Mouse (Mus musculus) MEL (cell line): ENCODE data around the gene Smtn. TPM values are rescaled to one million over a fixed set of nuclear protein-coding genes. Genes with fewer than 3 reads are reported as not detected.
A peak's percentile ranks its signal among the peaks of the same experiment; 100 is the strongest.

Experiments used
- DNase-seq: peaks from one replicate; pipeline ENCODE4 v3.0.0; 2011; ENCODE audit warnings: low read depth, low spot score
- H3K27ac ChIP-seq: 2 replicates; pipeline ENCODE4 v1.5.1; 2012; ENCODE audit warnings: low read depth, mild to moderate bottlenecking, control low read depth, low read length, moderate library complexity; ENCODE audit not compliant: control insufficient read depth
- H3K27me3 ChIP-seq, 2 experiments: fragments of 150-350 bp in 1 of 2; sonication (generic) in 1 of 2; 2 replicates each; pipeline ENCODE4 v1.6.1; 2012; ENCODE audit warnings: low read length in 2 of 2, mild to moderate bottlenecking in 2 of 2, improper control_type of control experiment in 1 of 2, moderate library complexity in 1 of 2; ENCODE audit not compliant: insufficient read depth in 2 of 2, control insufficient read depth in 1 of 2
- H3K36me3 ChIP-seq, 2 experiments: 2 replicates each; pipeline ENCODE4 v1.6.1; 2012 to 2014; ENCODE audit warnings: low read length in 2 of 2, improper control_type of control experiment in 1 of 2, inconsistent platforms in 1 of 2, mild to moderate bottlenecking in 1 of 2; ENCODE audit not compliant: insufficient read depth in 2 of 2, control insufficient read depth in 1 of 2
- H3K4me1 ChIP-seq, 2 experiments: fragments of 150-350 bp in 1 of 2; sonication (generic) in 1 of 2; 2 replicates each; pipeline ENCODE4 v1.6.1; 2012; ENCODE audit warnings: low read length in 2 of 2, improper control_type of control experiment in 1 of 2, mild to moderate bottlenecking in 1 of 2; ENCODE audit not compliant: insufficient read depth in 2 of 2, control insufficient read depth in 1 of 2
- H3K4me3 ChIP-seq, 2 experiments: fragments of 150-350 bp in 1 of 2; sonication (generic) in 1 of 2; 2 replicates each; pipeline ENCODE4 v1.5.1; 2012; ENCODE audit warnings: low read depth in 2 of 2, low read length in 2 of 2, mild to moderate bottlenecking in 2 of 2, moderate library complexity in 2 of 2, control low read depth in 1 of 2, improper control_type of control experiment in 1 of 2; ENCODE audit not compliant: control insufficient read depth in 1 of 2, insufficient read depth in 1 of 2
- H3K79me2 ChIP-seq: 2 replicates; pipeline ENCODE4 v1.6.1; 2012; ENCODE audit warnings: mild to moderate bottlenecking, low read length, moderate library complexity; ENCODE audit not compliant: control insufficient read depth, poor library complexity, insufficient read depth
- H3K9ac ChIP-seq: 2 replicates; pipeline ENCODE4 v1.6.1; 2012; ENCODE audit warnings: low read depth, mild to moderate bottlenecking, control low read depth, low read length, moderate library complexity; ENCODE audit not compliant: control insufficient read depth, poor library complexity, severe bottlenecking
- H3K9me3 ChIP-seq: fragments of 150-350 bp; sonication (generic); replicated peaks from 2 replicates; pipeline ENCODE4 v1.6.1; 2012; ENCODE audit warnings: mild to moderate bottlenecking, low read length, improper control_type of control experiment, moderate library complexity; ENCODE audit not compliant: insufficient read depth
- BHLHE40 ChIP-seq: IDR thresholded peaks from 2 replicates; pipeline ENCODE4 v1.6.1; 2012; ENCODE audit warnings: low read depth, mild to moderate bottlenecking, inconsistent platforms, low read length, improper control_type of control experiment, borderline replicate concordance
- CHD1 ChIP-seq: IDR thresholded peaks from 2 replicates; pipeline ENCODE4 v1.6.1; 2012; ENCODE audit warnings: low read depth, mild to moderate bottlenecking, inconsistent platforms, low read length, improper control_type of control experiment
- CHD2 ChIP-seq: IDR thresholded peaks from 2 replicates; pipeline ENCODE4 v1.6.1; 2011; ENCODE audit warnings: low read length, improper control_type of control experiment
- ELF1 ChIP-seq: IDR thresholded peaks from 2 replicates; pipeline ENCODE4 v1.6.1; 2014; ENCODE audit warnings: low read depth, mild to moderate bottlenecking, inconsistent platforms, low read length, improper control_type of control experiment, moderate library complexity
- EP300 ChIP-seq, 2 experiments: IDR thresholded peaks; 2 replicates each; pipeline ENCODE4 v1.6.1; 2011; ENCODE audit warnings: improper control_type of control experiment in 2 of 2, low read length in 2 of 2, low read depth in 1 of 2, mild to moderate bottlenecking in 1 of 2
- ETS1 ChIP-seq: IDR thresholded peaks from 2 replicates; pipeline ENCODE4 v1.6.1; 2012; ENCODE audit warnings: low read depth, mild to moderate bottlenecking, inconsistent platforms, low read length, improper control_type of control experiment, moderate library complexity
- GABPA ChIP-seq: IDR thresholded peaks from 2 replicates; pipeline ENCODE4 v1.6.1; 2012; ENCODE audit warnings: low read depth, mild to moderate bottlenecking, inconsistent platforms, low read length, improper control_type of control experiment, moderate library complexity
- GATA1 ChIP-seq: IDR thresholded peaks from 2 replicates; pipeline ENCODE4 v1.6.1; 2011; ENCODE audit warnings: low read depth, low read length, improper control_type of control experiment
- JUND ChIP-seq: IDR thresholded peaks from 2 replicates; pipeline ENCODE4 v1.6.1; 2011; ENCODE audit warnings: low read depth, mild to moderate bottlenecking, improper control_type of control experiment, low read length
- MAFK ChIP-seq: IDR thresholded peaks from 2 replicates; pipeline ENCODE4 v1.6.1; 2011; ENCODE audit warnings: low read depth, mild to moderate bottlenecking, low read length, improper control_type of control experiment, borderline replicate concordance
- MEF2A ChIP-seq: IDR thresholded peaks from 2 replicates; pipeline ENCODE4 v1.6.1; 2014; ENCODE audit warnings: low read depth, mild to moderate bottlenecking, inconsistent platforms, low read length, improper control_type of control experiment; ENCODE audit not compliant: poor library complexity, insufficient replicate concordance, severe bottlenecking; ENCODE audit errors: extremely low read depth
- MXI1 ChIP-seq: IDR thresholded peaks from 2 replicates; pipeline ENCODE4 v1.6.1; 2011; ENCODE audit warnings: mild to moderate bottlenecking, low read depth, low read length, improper control_type of control experiment
- MYB ChIP-seq: IDR thresholded peaks from 2 replicates; pipeline ENCODE4 v1.6.1; 2011; ENCODE audit warnings: mild to moderate bottlenecking, low read depth, low read length, improper control_type of control experiment
- NELFE ChIP-seq: IDR thresholded peaks from 2 replicates; pipeline ENCODE4 v1.6.1; 2011; ENCODE audit warnings: low read depth, low read length, improper control_type of control experiment
- NRF1 ChIP-seq: IDR thresholded peaks from 2 replicates; pipeline ENCODE4 v1.6.1; 2014; ENCODE audit warnings: low read depth, mild to moderate bottlenecking, inconsistent platforms, low read length, improper control_type of control experiment, moderate library complexity; ENCODE audit not compliant: poor library complexity, insufficient read depth, severe bottlenecking
- POLR2AphosphoS2 ChIP-seq: IDR thresholded peaks from 2 replicates; pipeline ENCODE4 v1.6.1; 2011; ENCODE audit warnings: low read length, improper control_type of control experiment
- POLR2AphosphoS5 ChIP-seq: IDR thresholded peaks from 2 replicates; pipeline ENCODE4 v1.6.1; 2012; ENCODE audit warnings: low read depth, borderline replicate concordance, mild to moderate bottlenecking, inconsistent platforms, low read length, moderate library complexity, mixed read lengths
- RCOR1 ChIP-seq: IDR thresholded peaks from 2 replicates; pipeline ENCODE4 v1.6.1; 2012; ENCODE audit warnings: low read depth, mild to moderate bottlenecking, inconsistent platforms, low read length, improper control_type of control experiment
- SIN3A ChIP-seq: IDR thresholded peaks from 2 replicates; pipeline ENCODE4 v1.6.1; 2012; ENCODE audit warnings: low read length, improper control_type of control experiment, inconsistent platforms
- TBP ChIP-seq: IDR thresholded peaks from 2 replicates; pipeline ENCODE4 v1.8.0; 2011; ENCODE audit warnings: low read depth, low read length, improper control_type of control experiment
- UBTF ChIP-seq: IDR thresholded peaks from 2 replicates; pipeline ENCODE4 v1.6.1; 2012; ENCODE audit warnings: low read depth, mild to moderate bottlenecking, inconsistent platforms, low read length, improper control_type of control experiment, moderate library complexity, borderline replicate concordance; ENCODE audit not compliant: insufficient read depth
- USF2 ChIP-seq, 2 experiments: IDR thresholded peaks; 2 replicates each; pipeline ENCODE4 v1.6.1; 2011 to 2012; ENCODE audit warnings: improper control_type of control experiment in 2 of 2, low read length in 2 of 2, borderline replicate concordance in 1 of 2, inconsistent platforms in 1 of 2, low read depth in 1 of 2, mild to moderate bottlenecking in 1 of 2; ENCODE audit not compliant: insufficient read depth in 1 of 2
- ZKSCAN1 ChIP-seq: IDR thresholded peaks from 2 replicates; pipeline ENCODE4 v1.6.1; 2012; ENCODE audit warnings: low read depth, mild to moderate bottlenecking, inconsistent platforms, low read length, improper control_type of control experiment, moderate library complexity
- ZNF384 ChIP-seq: IDR thresholded peaks from 2 replicates; pipeline ENCODE4 v1.6.1; 2012; ENCODE audit warnings: low read depth, mild to moderate bottlenecking, inconsistent platforms, low read length, improper control_type of control experiment
- polyA plus RNA-seq, 2 experiments: library from polyadenylated mRNA; stranded (reverse) in 1 of 2; unstranded in 1 of 2; fragments of >175 nt in 1 of 2; fragments of >200 nt in 1 of 2; gene quantifications; 2 replicates each; pipeline versions ENCODE4 v1.2.1 to v1.2.4; 2012; ENCODE audit warnings: low replicate concordance in 2 of 2, low read depth in 1 of 2; ENCODE audit not compliant: insufficient read length in 2 of 2, insufficient read depth in 1 of 2, missing spikeins in 1 of 2
- total RNA-seq: library from RNA; depleted of rRNA; stranded (reverse); fragments of 300-350 nt; gene quantifications from 2 replicates; pipeline ENCODE4 v1.2.3, GENCODE M21; 2012; rRNA removed

Gene Smtn
- total RNA-seq (203 and 204 TPM in 2 replicates), polyA plus RNA-seq (100 to 1,000 TPM in 1 of 2 experiments, not detected in 1; 370 TPM)

GRCm38 (mm10) chr11:3540451-3541085 lies at the start of gene Smtn:
Gene Smtn, minus strand, starts transcription at chr11:3540612.
- H3K9ac ChIP-seq = peak within 1 kb of the TSS; percentile 57
- H3K4me1 ChIP-seq = peaks cover 4 to 27% of the 10 kb centered on the region in 2 experiments
- peaks cover 0 to 10% of the 10 kb centered on the region in 2 experiments; a peak in 2 of 4 replicates for H3K36me3 ChIP-seq
- peak; percentile 64 for DNase-seq
- no peaks in the 10 kb centered on the region for H3K27me3 ChIP-seq
- peak within 1 kb of the TSS; percentile 72 to 73 for H3K4me3 ChIP-seq
- H3K79me2 ChIP-seq = peaks cover 3% of the 10 kb centered on the region; the same call in 1 of the 2 replicates
- peak; percentile 32; the same call in 1 of the 2 replicates for TF ChIP-seq ELF1
- TF ChIP-seq POLR2AphosphoS2 = no peak
- TF ChIP-seq BHLHE40 = 0 out of 2 replicates have a peak, but pooled peaks have one; percentile 32
- TF ChIP-seq EP300 (IDR thresholded peaks at IDR 0.05; ENCODE audit: low read depth in 1 of 2, low read length in 2 of 2) = peak in 1 of 2 experiments; percentile 51; a peak in 1 of 4 replicates
- peak; percentile 83 for TF ChIP-seq GATA1
- peak; percentile 30; the same call in 1 of the 2 replicates for TF ChIP-seq MXI1
- TF ChIP-seq MAFK = no peak
- TF ChIP-seq SIN3A = peak; percentile 54
- TF ChIP-seq ZNF384 = peak; percentile 79
- 0 out of 2 replicates have a peak, but pooled peaks have one; percentile 20 for TF ChIP-seq RCOR1
- no peak for TF ChIP-seq UBTF
- TF ChIP-seq ETS1 = peak; percentile 50; the same call in 1 of the 2 replicates
- 0 out of 2 replicates have a peak, but pooled peaks have one; percentile 59 for TF ChIP-seq CHD1
- H3K9me3 ChIP-seq = no peaks in the 10 kb centered on the region
- no peak within 1 kb of the TSS for H3K27ac ChIP-seq

GRCm38 (mm10) chr11:3588036-3588672 lies 47.7 kb upstream of the Smtn start:
- Histone ChIP-seq H3K9ac (peak overlapping the region; percentile 41), H3K4me1 (peaks cover 23 to 41% of the 10 kb centered on the region in 2 experiments; a peak in 3 of 4 replicates), H3K27ac (peak overlapping the region; percentile 92), H3K36me3 (peaks cover 0 to 20% of the 10 kb centered on the region in 2 experiments; a peak in 2 of 4 replicates), H3K9me3 (no peaks in the 10 kb centered on the region), H3K79me2 (no peaks in the 10 kb centered on the region), H3K4me3 (peak overlapping the region; percentile 10 to 55; a peak in 3 of 4 replicates), H3K27me3 (peaks cover 0 to 3% of the 10 kb centered on the region in 2 experiments; a peak in 1 of 4 replicates)
- DNase-seq = peak; percentile 78
- no peak for TF ChIP-seq ZKSCAN1
- TF ChIP-seq CHD2 = no peak
- TF ChIP-seq SIN3A = peak; percentile 44; the same call in 1 of the 2 replicates
- TF ChIP-seq MYB = peak; percentile 61; the same call in 1 of the 2 replicates
- TF ChIP-seq POLR2AphosphoS5 = no peak
- peak; percentile 86; the same call in 1 of the 2 replicates for TF ChIP-seq ETS1
- peak; percentile 47 for TF ChIP-seq NELFE
- peak; percentile 61 for TF ChIP-seq MXI1
- TF ChIP-seq MEF2A = 0 out of 2 replicates have a peak, but pooled peaks have one; percentile 20
- TF ChIP-seq BHLHE40 = peak; percentile 48; the same call in 1 of the 2 replicates
- no peak for TF ChIP-seq NRF1
- TF ChIP-seq GABPA = no peak
- peak in 1 of 2 experiments; percentile 57; a peak in 1 of 4 replicates for TF ChIP-seq USF2 (IDR thresholded peaks at IDR 0.05; ENCODE audit: borderline replicate concordance in 1 of 2, insufficient read depth in 1 of 2, low read depth in 1 of 2, low read length in 2 of 2)
- TF ChIP-seq ZNF384 = no peak
- no peak; the same call in 1 of the 2 replicates for TF ChIP-seq TBP
- no peak for TF ChIP-seq UBTF
- no peak for TF ChIP-seq CHD1
- 0 out of 2 replicates have a peak, but pooled peaks have one; percentile 15 for TF ChIP-seq JUND
